Mouse (Mus musculus) ovary, postnatal 10 days (tissue): ENCODE measurements around the gene Polk.

Experiments
- DNase-seq: peaks from one replicate; pipeline ENCODE4 v3.0.0; 2022; ENCODE audit warnings: low spot score

Polk gene

GRCm38 (mm10) chr13:96462644-96463043 lies 79.7 kb downstream of the Polk start:
- no peak for DNase-seq

- no peak for DNase-seq
These were observed 83.8 kb downstream of the Polk start for GRCm38 (mm10) chr13:96458606-96459005.

- no peak for DNase-seq
These were observed 84.4 kb downstream of the Polk start for GRCm38 (mm10) chr13:96458018-96458417.

- no peak for DNase-seq
These were observed 84.8 kb downstream of the Polk start for GRCm38 (mm10) chr13:96457566-96457965.

DNA sequence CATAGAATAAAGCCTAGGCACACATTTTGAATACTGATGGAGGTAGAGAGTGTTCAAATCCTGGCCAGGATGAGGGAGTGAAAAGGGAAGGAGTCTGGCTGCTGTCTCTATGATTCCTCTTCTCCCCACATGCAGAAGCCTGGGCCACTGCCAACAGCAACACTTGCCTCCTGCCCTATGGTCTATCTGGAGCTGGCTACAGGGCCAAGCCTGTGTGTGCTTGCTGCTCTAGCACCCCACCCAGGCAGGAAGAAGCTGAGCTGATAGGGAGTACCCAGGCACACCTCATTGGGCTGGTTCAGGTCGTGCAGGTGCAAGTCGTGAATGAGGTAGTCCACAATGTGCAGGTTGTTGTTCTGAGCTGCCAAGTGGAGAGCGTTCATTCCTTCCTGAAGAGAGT lies 88.1 kb downstream of the Polk start:
- no peak for DNase-seq

DNA sequence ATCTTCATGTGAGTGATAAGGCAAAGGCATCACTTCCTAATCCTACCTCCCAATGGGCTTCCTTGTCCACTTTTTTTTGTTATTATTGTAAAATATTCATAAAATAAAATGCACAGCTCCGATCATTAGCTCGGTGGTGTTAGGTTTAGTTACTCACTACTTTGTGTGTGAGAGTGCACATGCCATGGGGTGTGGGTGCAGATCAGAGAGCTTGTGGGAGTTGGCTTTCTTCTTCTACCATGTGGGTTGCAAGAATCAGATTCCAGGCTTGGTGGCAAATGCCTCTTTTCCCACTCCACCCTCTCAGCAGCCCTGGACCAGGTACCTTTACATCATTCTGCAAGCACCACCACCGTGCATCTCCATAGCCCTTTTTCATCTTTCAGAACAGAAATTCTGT lies 89.8 kb downstream of the Polk start:
- no peak for DNase-seq

- no peak for DNase-seq
These were observed 90.8 kb downstream of the Polk start for GRCm38 (mm10) chr13:96451386-96452140.

GRCm38 (mm10) chr13:96450869-96451268 lies 91.5 kb downstream of the Polk start:
- DNase-seq = no peak

- no peak for DNase-seq
These were observed 92.0 kb downstream of the Polk start for GRCm38 (mm10) chr13:96450205-96450856.

- no peak for DNase-seq
These were observed 101.9 kb downstream of the Polk start for GRCm38 (mm10) chr13:96440436-96440835.

DNA sequence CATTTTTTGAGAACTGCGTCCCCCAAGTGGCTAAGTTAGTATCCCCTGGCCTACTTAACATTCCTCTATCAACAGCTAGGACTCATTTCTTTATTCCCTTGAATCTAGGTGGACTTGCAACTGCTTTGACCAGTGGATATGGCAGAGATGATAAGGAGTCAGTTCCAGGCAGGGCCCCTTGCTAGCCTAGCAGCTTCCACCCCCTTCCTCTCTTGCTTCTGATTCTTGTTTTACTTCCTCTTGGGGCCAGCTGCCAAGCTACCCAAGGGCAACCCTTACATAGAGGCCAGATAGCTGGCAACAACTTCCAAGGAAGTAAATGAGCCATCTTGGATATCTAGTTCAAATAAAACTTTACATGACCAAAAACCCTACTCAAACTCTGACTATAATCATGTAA lies 105.5 kb downstream of the Polk start:
- no peak for DNase-seq

GRCm38 (mm10) chr13:96435793-96436192 lies 106.6 kb downstream of the Polk start:
- no peak for DNase-seq

- DNase-seq = no peak
These were observed 107.5 kb downstream of the Polk start for GRCm38 (mm10) chr13:96434899-96435331.

DNA sequence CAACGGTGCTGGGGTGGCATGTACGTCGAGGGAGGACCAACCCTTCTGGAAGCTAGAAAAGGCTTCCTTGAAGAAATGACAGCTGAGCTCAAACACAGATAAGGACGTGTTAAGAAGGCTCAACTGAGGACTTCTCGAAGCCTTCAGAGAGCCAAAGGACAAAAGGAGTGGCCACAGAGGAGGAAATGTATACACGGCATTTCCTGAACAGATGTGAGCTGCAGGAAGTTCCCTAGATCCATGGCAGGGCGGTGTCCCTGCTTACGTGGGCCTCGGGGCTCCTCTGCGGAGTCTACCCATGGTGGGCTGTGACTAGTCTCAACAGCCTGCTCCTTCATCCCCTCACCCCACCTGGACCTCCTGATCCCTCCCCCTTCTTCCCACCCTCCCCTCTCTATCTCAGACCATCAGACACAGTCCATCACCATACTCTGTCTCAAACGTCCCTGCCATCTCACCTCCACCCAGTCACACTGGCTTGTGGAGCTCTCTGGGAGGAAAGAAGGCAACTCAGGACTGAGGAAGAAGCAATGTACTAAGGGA lies 108.7 kb downstream of the Polk start:
- DNase-seq = no peak

GRCm38 (mm10) chr13:96433041-96433440 lies 109.3 kb downstream of the Polk start:
- no peak for DNase-seq

GRCm38 (mm10) chr13:96432376-96432811 lies 110.0 kb downstream of the Polk start:
- no peak for DNase-seq

DNA sequence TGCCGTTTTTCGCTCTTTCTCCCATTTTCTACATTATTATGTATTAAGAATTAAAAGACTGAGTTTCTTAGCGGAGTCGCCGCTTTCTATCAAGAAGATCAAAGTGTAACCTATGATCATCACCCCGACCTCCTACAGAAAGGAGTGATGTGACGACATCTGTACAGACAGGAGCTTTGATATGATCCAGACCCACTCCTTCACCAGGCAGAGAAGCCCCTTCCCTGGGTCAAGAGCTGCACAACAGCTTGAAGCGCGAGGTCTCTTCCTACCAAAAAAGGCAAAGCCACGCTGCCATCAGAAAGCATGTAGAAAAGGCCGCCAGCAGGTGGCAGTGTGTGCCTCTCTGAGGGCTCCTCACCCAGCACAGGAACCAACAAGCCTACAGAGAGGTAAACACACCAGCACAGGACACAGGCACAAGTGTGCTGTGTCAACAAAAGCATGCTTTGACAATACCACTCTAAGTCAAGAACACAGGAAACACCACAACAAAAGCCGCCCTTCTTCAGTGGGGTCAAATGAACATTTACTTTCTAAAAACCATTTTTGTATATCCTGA lies 110.7 kb downstream of the Polk start:
- DNase-seq = peak; percentile 74
